Mouse (Mus musculus) midbrain, postnatal 0 days (tissue): ENCODE data around the gene Exoc3l. TPM values are rescaled to one million over a fixed set of nuclear protein-coding genes. Genes with fewer than 3 reads are reported as not detected.
A peak's percentile ranks its signal among the peaks of the same experiment; 100 is the strongest.

Experiments used
- ATAC-seq: fragments of 200-750 bp; cut with Nextera tagmentation; 2 replicates; pipeline ENCODE4 v1.8.0; 2017; ENCODE audit warnings: moderate number of reproducible peaks, mild to moderate bottlenecking, moderate TSS enrichment, moderate library complexity; ENCODE audit not compliant: low FRiP score
- DNase-seq: peaks from one replicate; pipeline ENCODE4 v3.0.0-alpha.2; 2015; ENCODE audit warnings: low spot score
- H3K27ac ChIP-seq: fragments of 300-500 bp; sonication (generic); 2 replicates; pipeline ENCODE4 v1.5.1; 2014; ENCODE audit warnings: low read depth, mild to moderate bottlenecking, low read length, mixed read lengths
- H3K27me3 ChIP-seq: fragments of 300-500 bp; sonication (generic); 2 replicates; pipeline ENCODE4 v1.6.1; 2014; ENCODE audit warnings: low read length, control low read depth, mixed read lengths; ENCODE audit not compliant: insufficient read depth
- H3K36me3 ChIP-seq: fragments of 300-500 bp; sonication (generic); 2 replicates; pipeline ENCODE4 v1.6.1; 2014; ENCODE audit warnings: low read length, control low read depth, mixed read lengths; ENCODE audit not compliant: insufficient read depth
- H3K4me1 ChIP-seq: fragments of 300-500 bp; sonication (generic); 2 replicates; pipeline ENCODE4 v1.6.1; 2014; ENCODE audit warnings: mild to moderate bottlenecking, control low read depth, antibody characterized with exemption, low read length, mixed read lengths; ENCODE audit not compliant: insufficient read depth
- H3K4me2 ChIP-seq: fragments of 300-500 bp; sonication (generic); 2 replicates; pipeline ENCODE4 v1.6.1; 2014; ENCODE audit warnings: low read depth, mild to moderate bottlenecking, low read length, mixed read lengths; ENCODE audit not compliant: poor library complexity, severe bottlenecking
- H3K4me3 ChIP-seq: fragments of 300-500 bp; sonication (generic); 2 replicates; pipeline ENCODE4 v1.5.1; 2014; ENCODE audit warnings: low read depth, mild to moderate bottlenecking, low read length, moderate library complexity
- H3K9ac ChIP-seq: fragments of 300-500 bp; sonication (generic); replicated peaks from 2 replicates; pipeline ENCODE4 v1.6.1; 2014; ENCODE audit warnings: mild to moderate bottlenecking, low read length, moderate library complexity, mixed read lengths; ENCODE audit not compliant: poor library complexity, severe bottlenecking
- H3K9me3 ChIP-seq: fragments of 300-500 bp; sonication (generic); 2 replicates; pipeline ENCODE4 v1.6.1; 2016; ENCODE audit warnings: low read length, control low read depth
- CTCF ChIP-seq: IDR thresholded peaks from 2 replicates; pipeline ENCODE4 v1.5.1; 2016; ENCODE audit warnings: antibody characterized with exemption, mild to moderate bottlenecking
- WGBS: fragments of 180-500 bp; shearing (Covaris S2); extraction: QIAGEN DNeasy Blood & Tissue Kit; methylation state at CpG from one replicate; pipeline ENCODE4 v1.1.7; 2014; 5-methylcytosine and 5-hydroxymethylcytosine counted together
- polyA plus RNA-seq: library from polyadenylated mRNA; unstranded; fragments of >200 nt; fragmentation: Nextera tagmentation; extraction: Ambion mirVana; gene quantifications from 2 replicates; pipeline ENCODE4 v1.2.1, GENCODE M21; 2015
- total RNA-seq: library from RNA; depleted of rRNA; stranded (reverse); fragments of >200 nt; gene quantifications from 2 replicates; pipeline ENCODE4 v1.2.3, GENCODE M21; 2014

The Exoc3l gene
- total and polyA plus RNA-seq, 2 experiments from 2014 or later = 2.0 to 6.8 TPM

DNA sequence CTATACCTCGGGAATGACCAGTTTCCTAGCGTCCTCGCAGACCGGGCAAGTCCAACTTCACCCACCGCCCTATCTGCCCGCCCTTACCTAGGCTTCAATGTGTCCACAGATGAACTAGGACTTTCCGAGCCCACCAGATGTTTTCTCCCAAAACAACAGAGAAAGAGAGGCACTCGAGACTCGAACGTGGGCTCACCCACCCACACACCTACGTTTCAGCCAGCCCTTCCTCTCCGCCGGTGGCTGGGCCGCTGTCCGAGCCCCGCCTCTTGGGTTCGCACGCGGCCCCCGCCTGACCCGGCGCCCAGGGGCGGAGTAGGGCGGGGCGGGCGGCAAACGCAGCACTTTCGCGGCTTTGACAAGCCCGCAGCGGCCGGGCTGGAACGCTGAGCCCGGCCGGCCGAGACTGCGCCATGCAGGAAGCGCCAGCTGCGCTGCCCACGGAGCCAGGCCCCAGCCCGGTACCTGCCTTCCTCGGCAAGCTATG, 26.4 kb downstream of the Exoc3l start, which contains the start of gene Hsf4:
Hsf4 (plus strand) TSS at position 341 of the 487 bp plus-strand sequence.
- Histone ChIP-seq H3K9ac (peak within 1 kb of the TSS; percentile 44; the same call in 1 of the 2 replicates), H3K27me3 (peaks cover 70% of the 10 kb centered on the region), H3K4me1 (0 out of 2 replicates have a peak, but pooled peaks cover 6% of the 10 kb centered on the region), H3K27ac (0 out of 2 replicates have a peak within 1 kb of the TSS, but pooled peaks have one; percentile 32), H3K9me3 (no peaks in the 10 kb centered on the region), H3K4me2 (peak within 1 kb of the TSS; percentile 65), H3K36me3 (no peaks in the 10 kb centered on the region), H3K4me3 (peak within 1 kb of the TSS; percentile 50)
- TF ChIP-seq CTCF = no peak
- under 1% methylated on average over 42 of the region's 42 CpGs for WGBS
- ATAC-seq = no peak
- DNase-seq = no peak

DNA sequence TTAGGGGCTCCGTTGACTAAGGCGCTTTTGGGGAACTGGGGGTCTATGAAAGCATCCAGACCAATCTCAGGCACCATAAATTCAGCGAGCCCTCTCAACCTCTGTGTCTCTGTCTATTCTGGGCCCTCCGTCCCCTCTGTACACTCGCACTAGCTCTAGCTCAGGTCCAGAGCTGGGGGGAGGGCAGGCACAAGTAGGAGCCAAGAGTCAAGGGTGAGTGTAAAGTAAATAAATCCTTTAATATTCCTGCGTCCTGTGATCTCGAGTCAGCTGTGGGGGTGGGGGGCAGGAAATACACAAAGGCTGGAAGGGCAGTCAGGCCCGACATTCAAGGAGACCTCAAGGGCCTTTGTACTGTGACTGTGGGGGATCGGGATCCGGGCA, 26.8 kb downstream of the Exoc3l start:
- Histone ChIP-seq H3K36me3 (no peaks in the 10 kb centered on the region), H3K9ac (peak overlapping the region; percentile 44; the same call in 1 of the 2 replicates), H3K4me1 (0 out of 2 replicates have a peak, but pooled peaks cover 6% of the 10 kb centered on the region), H3K27ac (no peak overlapping the region), H3K4me3 (peak overlapping the region; percentile 50), H3K9me3 (no peaks in the 10 kb centered on the region), H3K4me2 (peak overlapping the region; percentile 65), H3K27me3 (peaks cover 69% of the 10 kb centered on the region)
- 0% methylated on average over 10 of the region's 10 CpGs for WGBS
- no peak for TF ChIP-seq CTCF
- ATAC-seq (peak; percentile 9; the same call in 1 of the 2 replicates), DNase-seq (no peak)

DNA sequence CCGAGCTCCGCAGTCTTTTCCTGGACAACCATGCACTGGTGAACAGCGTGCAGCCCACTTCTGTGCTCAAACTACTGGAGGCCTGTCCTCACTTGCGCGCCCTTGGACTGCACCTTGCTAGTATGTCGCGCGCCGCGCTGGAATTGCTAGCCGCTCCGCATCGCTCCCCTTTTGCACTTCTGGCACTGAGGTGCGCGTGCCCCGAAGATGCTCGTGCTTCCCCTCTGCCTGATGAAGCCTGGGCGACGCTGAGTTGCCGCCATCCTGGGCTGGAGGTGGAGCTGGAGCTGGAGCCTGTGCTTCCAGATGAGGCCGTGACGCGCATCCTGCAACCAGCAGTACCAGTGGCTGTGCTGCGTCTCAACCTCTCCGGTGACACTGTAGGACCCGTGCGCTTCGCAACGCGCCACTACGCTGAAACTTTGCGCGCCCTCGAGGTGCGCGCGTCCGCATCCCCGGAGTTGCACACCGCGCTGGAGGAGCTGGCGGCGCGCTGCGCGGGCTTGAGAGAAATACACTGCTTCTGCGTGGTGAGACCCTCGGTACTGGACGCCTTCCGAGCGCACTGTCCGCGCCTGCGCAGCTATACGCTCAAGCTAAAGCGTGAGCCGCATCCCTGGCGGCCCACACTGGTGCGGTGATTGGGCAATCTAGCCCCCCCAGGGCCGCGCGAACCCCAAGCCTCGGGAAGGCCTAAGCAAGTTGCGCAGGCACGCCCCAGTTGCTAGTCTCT, 27.4 kb downstream of the Exoc3l start:
- H3K27ac ChIP-seq = 0 out of 2 replicates have a peak overlapping the region, but pooled peaks have one; percentile 32
- DNase-seq (peak; percentile 97), ATAC-seq (peak; percentile 89)
- no peaks in the 10 kb centered on the region for H3K9me3 ChIP-seq
- TF ChIP-seq CTCF = no peak
- H3K27me3 ChIP-seq = peaks cover 69% of the 10 kb centered on the region
- peak overlapping the region; percentile 50 for H3K4me3 ChIP-seq
- peak overlapping the region; percentile 44 for H3K9ac ChIP-seq
- H3K4me2 ChIP-seq = peak overlapping the region; percentile 65
- no peaks in the 10 kb centered on the region for H3K36me3 ChIP-seq
- 0 out of 2 replicates have a peak, but pooled peaks cover 6% of the 10 kb centered on the region for H3K4me1 ChIP-seq
- under 1% methylated on average over 65 of the region's 65 CpGs for WGBS

DNA sequence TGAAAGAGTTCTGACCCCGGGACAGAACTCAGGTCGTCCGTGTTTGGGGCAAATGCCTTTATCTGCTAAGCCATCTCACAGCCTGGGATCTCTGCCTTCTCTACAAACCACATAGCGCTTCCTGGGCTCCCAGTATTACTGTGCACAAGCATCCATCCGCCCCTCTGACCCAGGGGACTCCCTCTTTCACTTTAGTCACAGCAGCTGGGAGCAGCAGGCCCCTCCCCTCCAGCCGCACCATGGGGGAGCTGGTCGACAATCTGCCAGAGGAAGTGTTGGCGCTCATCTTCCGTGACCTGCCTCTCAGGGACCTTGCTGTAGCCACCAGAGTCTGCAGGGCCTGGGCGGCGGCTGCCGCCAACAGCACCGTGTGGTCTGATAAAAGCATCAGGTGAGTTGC, 29.1 kb downstream of the Exoc3l start:
- no peak overlapping the region for H3K4me3 ChIP-seq
- ATAC-seq (no peak), DNase-seq (no peak)
- no peaks in the 10 kb centered on the region for H3K9me3 ChIP-seq
- WGBS = 12% methylated on average over 13 of the region's 13 CpGs
- no peak overlapping the region for H3K27ac ChIP-seq
- no peak overlapping the region for H3K4me2 ChIP-seq
- H3K9ac ChIP-seq = no peak overlapping the region
- peaks cover 57% of the 10 kb centered on the region for H3K27me3 ChIP-seq
- H3K4me1 ChIP-seq = 0 out of 2 replicates have a peak, but pooled peaks cover 6% of the 10 kb centered on the region
- H3K36me3 ChIP-seq = no peaks in the 10 kb centered on the region
- no peak for TF ChIP-seq CTCF

DNA sequence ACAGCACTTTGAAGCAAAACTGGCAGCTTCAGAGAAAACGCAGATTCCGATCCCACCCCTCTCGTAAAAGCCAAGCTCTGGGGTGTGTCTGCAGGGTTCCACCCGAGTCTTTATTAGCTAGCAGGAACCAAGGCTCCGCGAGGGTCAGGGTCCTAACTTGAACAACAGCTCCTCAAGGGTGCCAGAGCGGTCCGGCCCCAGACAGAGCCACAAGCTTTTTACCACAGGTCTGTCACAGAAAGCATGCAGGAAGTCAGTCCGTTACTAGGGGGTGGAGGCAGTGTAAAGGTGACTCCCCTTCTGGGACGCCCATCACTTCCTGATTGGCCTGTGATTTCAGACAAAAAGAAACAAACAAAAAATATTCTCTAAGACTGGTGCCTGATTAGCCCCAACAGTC, 30.8 kb downstream of the Exoc3l start:
- WGBS = 13% methylated on average over 10 of the region's 10 CpGs

More for the DNA sequence above, 30.8 kb downstream of the Exoc3l start:
- H3K4me1 ChIP-seq = no peaks in the 10 kb centered on the region
- no peak for TF ChIP-seq CTCF
- H3K27me3 ChIP-seq = peaks cover 58% of the 10 kb centered on the region
- H3K36me3 ChIP-seq = no peaks in the 10 kb centered on the region
- H3K27ac ChIP-seq = no peak overlapping the region
- ATAC-seq (no peak), DNase-seq (no peak)
- no peak overlapping the region for H3K9ac ChIP-seq
- peak overlapping the region; percentile 95; the same call in 1 of the 2 replicates for H3K4me2 ChIP-seq
- H3K4me3 ChIP-seq = no peak overlapping the region
- no peaks in the 10 kb centered on the region for H3K9me3 ChIP-seq
